Mouse (Mus musculus) adrenal gland, adult (tissue): ENCODE results near the gene Syne3.

Experiments
- DNase-seq, 2 experiments: peaks; one replicate each; pipeline ENCODE4 v3.0.0; 2022 to 2023; ENCODE audit warnings: low spot score in 1 of 2; ENCODE audit not compliant: inconsistent age in 2 of 2

Gene Syne3

GRCm38 (mm10) chr12:105000487-105001283, 8.9 kb downstream of the Syne3 start:
- peak; percentile 79 to 83 for DNase-seq

GRCm38 (mm10) chr12:104999171-104999570, 10.4 kb downstream of the Syne3 start:
- DNase-seq, result no peak

- no peak for DNase-seq
Observed at GRCm38 (mm10) chr12:104998541-104998940, 11.1 kb downstream of the Syne3 start.

- no peak for DNase-seq
Observed at GRCm38 (mm10) chr12:104997641-104998293, 11.8 kb downstream of the Syne3 start.

GRCm38 (mm10) chr12:104997159-104997558, 12.4 kb downstream of the Syne3 start:
- DNase-seq, result no peak

GRCm38 (mm10) chr12:104996012-104996728, 13.4 kb downstream of the Syne3 start:
- DNase-seq, result no peak

GRCm38 (mm10) chr12:104995259-104995876, 14.2 kb downstream of the Syne3 start:
- no peak for DNase-seq

GRCm38 (mm10) chr12:104992838-104993237, 16.8 kb downstream of the Syne3 start:
- peak in 1 of 2 experiments; percentile 65 for DNase-seq

- peak in 1 of 2 experiments; percentile 59 for DNase-seq
Observed at GRCm38 (mm10) chr12:104992123-104992741, 17.4 kb downstream of the Syne3 start.

- DNase-seq, result peak in 1 of 2 experiments; percentile 70
Observed at GRCm38 (mm10) chr12:104990741-104991454, 18.7 kb downstream of the Syne3 start.

GRCm38 (mm10) chr12:104987936-104988335, 21.7 kb downstream of the Syne3 start:
- no peak for DNase-seq

- peak in 1 of 2 experiments; percentile 53 for DNase-seq
Observed at GRCm38 (mm10) chr12:104986781-104987180, 22.8 kb downstream of the Syne3 start.

- peak in 1 of 2 experiments; percentile 71 for DNase-seq
Observed at GRCm38 (mm10) chr12:104986001-104986400, 23.6 kb downstream of the Syne3 start.

GRCm38 (mm10) chr12:104985088-104985487, 24.5 kb downstream of the Syne3 start:
- no peak for DNase-seq

GRCm38 (mm10) chr12:104983476-104983875, 26.1 kb downstream of the Syne3 start:
- DNase-seq, result peak; percentile 83 to 90

GRCm38 (mm10) chr12:104978943-104979723, 30.5 kb downstream of the Syne3 start:
- no peak for DNase-seq

- peak; percentile 88 to 95 for DNase-seq
Observed at GRCm38 (mm10) chr12:104978420-104978819, 31.2 kb downstream of the Syne3 start.

GRCm38 (mm10) chr12:104976903-104977302, 32.7 kb downstream of the Syne3 start:
- no peak for DNase-seq

GRCm38 (mm10) chr12:104976331-104976817, 33.2 kb downstream of the Syne3 start:
- no peak for DNase-seq
